Mouse (Mus musculus) forebrain, embryonic 12.5 days (tissue): Measurements from ENCODE around the gene Ttc26. TPM values are rescaled to one million over a fixed set of nuclear protein-coding genes. Genes with fewer than 3 reads are reported as not detected.
"Not testable (repeated sequence)": the region's sequence is repeated elsewhere in the genome, so short reads cannot be mapped to it uniquely, and the experiment has no call there.

Experiments
- ATAC-seq: fragments of 200-750 bp; cut with Nextera tagmentation; 2 replicates; pipeline ENCODE4 v1.8.0; 2017; ENCODE audit warnings: moderate TSS enrichment; ENCODE audit not compliant: low FRiP score
- H3K27ac ChIP-seq: fragments of 300-500 bp; sonication (generic); 2 replicates; pipeline ENCODE4 v1.5.1; 2016; ENCODE audit warnings: mild to moderate bottlenecking
- H3K27me3 ChIP-seq: fragments of 300-500 bp; sonication (generic); 2 replicates; pipeline ENCODE4 v1.6.1; 2016; ENCODE audit warnings: mild to moderate bottlenecking
- H3K36me3 ChIP-seq: fragments of 300-500 bp; sonication (generic); replicated peaks from 2 replicates; pipeline ENCODE4 v1.6.1; 2016; ENCODE audit warnings: mild to moderate bottlenecking
- H3K4me1 ChIP-seq: fragments of 300-500 bp; sonication (generic); 2 replicates; pipeline ENCODE4 v1.6.1; 2016
- H3K4me2 ChIP-seq: fragments of 300-500 bp; sonication (generic); 2 replicates; pipeline ENCODE4 v1.6.1; 2016; ENCODE audit warnings: mild to moderate bottlenecking, moderate library complexity
- H3K4me3 ChIP-seq: fragments of 300-500 bp; sonication (generic); replicated peaks from 2 replicates; pipeline ENCODE4 v1.5.1; 2016; ENCODE audit warnings: mild to moderate bottlenecking
- H3K9ac ChIP-seq: fragments of 300-500 bp; sonication (generic); 2 replicates; pipeline ENCODE4 v1.6.1; 2016; ENCODE audit warnings: mild to moderate bottlenecking
- H3K9me3 ChIP-seq: fragments of 300-500 bp; sonication (generic); 2 replicates; pipeline ENCODE4 v1.6.1; 2016
- WGBS: fragments of 180-500 bp; shearing (Covaris S2); methylation state at CpG from one replicate; pipeline ENCODE4 v1.1.7; 2016; 5-methylcytosine and 5-hydroxymethylcytosine counted together
- polyA plus RNA-seq: library from polyadenylated mRNA; unstranded; fragments of >200 nt; fragmentation: Nextera tagmentation; extraction: Ambion mirVana; gene quantifications from 2 replicates; pipeline ENCODE4 v1.2.1, GENCODE M21; 2016

Gene Ttc26
- polyA plus RNA-seq, 1 experiment from 2014 or later = 12.7 TPM

GRCm38 (mm10) chr6:38434055-38435023 lies 53.1 kb downstream of the Ttc26 start:
- peak overlapping the region; percentile 97 for H3K27ac ChIP-seq
- H3K4me1 ChIP-seq = peaks cover 21% of the 10 kb centered on the region
- H3K4me3 ChIP-seq = peak overlapping the region; percentile 97
- H3K27me3 ChIP-seq = no peaks in the 10 kb centered on the region
- WGBS = under 1% methylated on average over 109 of the region's 118 CpGs
- peak overlapping the region; percentile 65 for H3K4me2 ChIP-seq
- H3K9me3 ChIP-seq = no peaks in the 10 kb centered on the region
- peak overlapping the region; percentile 94 for H3K9ac ChIP-seq
- H3K36me3 ChIP-seq = no peaks in the 10 kb centered on the region
- peak; percentile 79 for ATAC-seq

GRCm38 (mm10) chr6:38443842-38444241 lies 62.6 kb downstream of the Ttc26 start:
- ATAC-seq = no peak
- no peak overlapping the region for H3K4me3 ChIP-seq
- H3K27me3 ChIP-seq = no peaks in the 10 kb centered on the region
- 92% methylated on average over 3 of the region's 3 CpGs for WGBS
- H3K9ac ChIP-seq = no peak overlapping the region
- peaks cover 33% of the 10 kb centered on the region for H3K36me3 ChIP-seq
- H3K27ac ChIP-seq = no peak overlapping the region
- H3K4me1 ChIP-seq = no peaks in the 10 kb centered on the region
- no peak overlapping the region for H3K4me2 ChIP-seq
- no peaks in the 10 kb centered on the region for H3K9me3 ChIP-seq

GRCm38 (mm10) chr6:38448295-38448694 lies 67.0 kb downstream of the Ttc26 start:
- 88% methylated on average over 2 of the region's 2 CpGs for WGBS
- Histone ChIP-seq H3K4me3 (no peak overlapping the region), H3K9ac (no peak overlapping the region)

GRCm38 (mm10) chr6:38453049-38453448 lies 71.8 kb downstream of the Ttc26 start:
- H3K27ac ChIP-seq = no peak overlapping the region
- no peak overlapping the region for H3K9ac ChIP-seq
- H3K27me3 ChIP-seq = no peaks in the 10 kb centered on the region
- no peak overlapping the region for H3K4me3 ChIP-seq
- no peaks in the 10 kb centered on the region for H3K4me1 ChIP-seq
- H3K4me2 ChIP-seq = no peak overlapping the region
- peaks cover 53% of the 10 kb centered on the region for H3K36me3 ChIP-seq
- WGBS = 93% methylated on average over 4 of the region's 4 CpGs
- no peak for ATAC-seq
- no peaks in the 10 kb centered on the region for H3K9me3 ChIP-seq

More at GRCm38 (mm10) chr6:38448295-38448694, 67.0 kb downstream of the Ttc26 start:
- H3K27ac ChIP-seq = no peak overlapping the region
- peaks cover 49% of the 10 kb centered on the region for H3K36me3 ChIP-seq
- no peaks in the 10 kb centered on the region for H3K27me3 ChIP-seq
- no peaks in the 10 kb centered on the region for H3K4me1 ChIP-seq
- H3K4me2 ChIP-seq = no peak overlapping the region
- no peak for ATAC-seq
- no peaks in the 10 kb centered on the region for H3K9me3 ChIP-seq

- not testable (repeated sequence) for H3K9ac ChIP-seq, H3K4me2 ChIP-seq, H3K4me1 ChIP-seq, H3K9me3 ChIP-seq, H3K27ac ChIP-seq, ATAC-seq, H3K27me3 ChIP-seq, H3K4me3 ChIP-seq
- peaks cover 41% of the 10 kb centered on the region for H3K36me3 ChIP-seq
These were observed 75.2 kb downstream of the Ttc26 start for GRCm38 (mm10) chr6:38456425-38456824.

GRCm38 (mm10) chr6:38458075-38458474 lies 76.8 kb downstream of the Ttc26 start:
- Histone ChIP-seq H3K36me3 (peaks cover 38% of the 10 kb centered on the region), H3K27ac (no peak overlapping the region), H3K4me2 (no peak overlapping the region), H3K4me3 (no peak overlapping the region), H3K9ac (no peak overlapping the region), H3K4me1 (no peaks in the 10 kb centered on the region), H3K27me3 (no peaks in the 10 kb centered on the region), H3K9me3 (no peaks in the 10 kb centered on the region)
- WGBS = 97% methylated on average over 3 of the region's 3 CpGs
- no peak for ATAC-seq

GRCm38 (mm10) chr6:38469591-38469990 lies 88.3 kb downstream of the Ttc26 start:
- Histone ChIP-seq H3K4me3 (no peak overlapping the region), H3K36me3 (peaks cover 60% of the 10 kb centered on the region), H3K27ac (no peak overlapping the region), H3K9ac (no peak overlapping the region), H3K27me3 (no peaks in the 10 kb centered on the region), H3K4me1 (no peaks in the 10 kb centered on the region), H3K4me2 (no peak overlapping the region), H3K9me3 (no peaks in the 10 kb centered on the region)
- 88% methylated on average over 4 of the region's 4 CpGs for WGBS
- no peak for ATAC-seq

Other genes starting within 250 kb of the Ttc26 start
- gene D630045J12Rik, start 127.5 kb upstream of the Ttc26 start, polyA plus RNA-seq = 13.0 and 13.6 TPM in 2 replicates
- 12.6 and 17.3 TPM in 2 replicates for gene Zc3hav1l, start 82.2 kb upstream of the Ttc26 start, polyA plus RNA-seq
- gene Zc3hav1, start 26.9 kb upstream of the Ttc26 start, polyA plus RNA-seq = 1.4 and 1.7 TPM in 2 replicates
- gene Ubn2, start 52.5 kb downstream of the Ttc26 start, polyA plus RNA-seq = 18.6 and 27.2 TPM in 2 replicates
- 129 and 134 TPM in 2 replicates for gene Fmc1, start 152.0 kb downstream of the Ttc26 start, polyA plus RNA-seq
- 39.2 and 46.7 TPM in 2 replicates for gene Luc7l2, start 169.9 kb downstream of the Ttc26 start, polyA plus RNA-seq